Mouse (Mus musculus) CH12F3 (cell line): ENCODE results near the gene S100a2.

Experiments used
- in situ Hi-C: fragments of 300-500 bp; cut with MboI; formaldehyde crosslinking; loops from 2 replicates; pipeline ENCODE4 v1.14.3; 2020; ENCODE audit warnings: low sequenced_read_pairs

Gene S100a2

DNA sequence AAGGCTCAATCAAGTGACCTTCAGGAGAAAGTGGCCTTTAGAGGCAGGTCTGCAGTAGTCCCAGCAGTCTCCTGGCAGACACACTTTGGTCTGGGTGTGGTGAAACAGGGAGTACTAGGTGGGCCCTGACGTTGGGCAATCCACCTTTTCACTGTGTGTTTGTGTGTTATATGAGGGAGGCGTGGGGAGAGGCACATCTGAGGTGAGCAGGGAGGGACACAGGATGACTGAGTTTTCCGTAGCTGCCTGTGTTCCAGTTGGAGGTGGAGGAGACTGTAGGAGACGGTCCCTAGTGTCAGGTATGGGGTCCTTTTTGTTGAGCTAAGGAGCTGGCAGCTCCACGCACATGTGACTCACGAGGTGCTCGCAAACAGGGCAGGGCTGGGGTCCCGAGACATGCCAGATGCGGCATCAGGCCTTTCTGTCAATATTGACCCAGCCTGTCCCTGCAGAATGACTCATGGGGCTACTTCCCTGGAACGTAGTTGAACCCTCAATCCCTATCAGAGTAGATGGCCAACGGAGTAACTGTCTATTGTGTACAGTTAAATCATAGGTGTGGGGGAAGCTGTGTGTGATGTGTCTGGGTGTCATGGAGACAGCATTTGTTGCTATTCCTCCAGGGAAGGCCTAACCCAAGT, 24.7 kb downstream of the S100a2 start:
- in situ Hi-C loops = no loop called here

DNA sequence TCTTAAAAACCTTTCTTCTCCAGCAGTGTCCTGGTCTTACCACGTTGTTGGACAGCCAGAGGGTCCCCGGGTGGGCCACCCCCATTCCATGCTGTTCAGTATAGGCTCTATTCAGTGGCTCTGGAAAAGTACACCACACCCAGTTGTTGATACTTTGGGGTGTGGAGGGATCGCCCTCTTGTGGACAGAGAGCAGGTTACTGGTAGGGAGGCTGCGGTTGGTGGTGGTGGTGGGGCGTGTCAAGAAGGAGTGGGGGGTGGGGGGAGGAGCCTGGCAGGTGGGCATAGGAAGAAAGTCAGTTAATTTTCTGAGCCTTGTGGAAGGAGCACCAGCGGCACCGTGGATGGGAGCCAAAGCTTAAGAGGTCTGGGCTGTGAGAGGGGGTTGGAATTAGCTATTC, 25.4 kb downstream of the S100a2 start:
- in situ Hi-C loops = no loop called here

DNA sequence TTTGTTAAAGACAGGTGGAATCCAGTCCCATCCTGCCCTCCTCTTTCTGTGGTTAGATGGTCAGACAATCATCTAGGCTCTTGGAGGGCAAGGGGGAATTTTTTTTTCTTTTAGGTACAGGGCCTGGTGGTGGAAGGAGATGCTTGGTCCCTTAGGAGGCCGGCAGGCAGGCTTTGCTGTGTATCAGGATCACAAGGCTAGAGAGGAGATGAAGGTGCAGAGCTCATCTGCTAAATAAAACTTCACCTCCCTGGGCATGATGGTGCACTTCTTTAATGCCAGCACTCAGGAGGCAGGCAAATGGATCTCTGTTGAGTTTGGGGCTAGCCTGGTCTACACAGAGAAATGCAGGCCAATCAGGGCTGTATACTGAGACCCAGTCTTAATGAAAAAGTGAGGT, 25.9 kb downstream of the S100a2 start:
- in situ Hi-C loops = no loop called here

DNA sequence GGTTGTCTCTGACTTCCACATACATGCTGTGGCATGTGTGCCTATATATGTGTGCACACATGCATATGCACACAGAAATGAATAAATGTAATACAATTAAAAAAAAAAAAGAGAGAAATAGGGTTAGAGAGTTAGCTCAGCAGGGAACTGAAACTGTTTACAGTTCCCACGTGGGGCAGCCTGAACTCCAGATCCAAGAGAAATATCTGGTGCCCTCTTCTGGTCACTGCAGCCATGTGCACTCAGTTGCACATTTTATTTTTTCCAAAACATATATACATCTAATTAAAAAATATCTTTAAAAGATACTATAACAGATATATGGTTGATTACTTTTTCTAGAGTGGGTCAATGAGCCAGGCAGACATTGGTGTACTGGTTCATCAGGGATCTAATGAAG, 27.5 kb downstream of the S100a2 start:
- in situ Hi-C loops = no loop called here

DNA sequence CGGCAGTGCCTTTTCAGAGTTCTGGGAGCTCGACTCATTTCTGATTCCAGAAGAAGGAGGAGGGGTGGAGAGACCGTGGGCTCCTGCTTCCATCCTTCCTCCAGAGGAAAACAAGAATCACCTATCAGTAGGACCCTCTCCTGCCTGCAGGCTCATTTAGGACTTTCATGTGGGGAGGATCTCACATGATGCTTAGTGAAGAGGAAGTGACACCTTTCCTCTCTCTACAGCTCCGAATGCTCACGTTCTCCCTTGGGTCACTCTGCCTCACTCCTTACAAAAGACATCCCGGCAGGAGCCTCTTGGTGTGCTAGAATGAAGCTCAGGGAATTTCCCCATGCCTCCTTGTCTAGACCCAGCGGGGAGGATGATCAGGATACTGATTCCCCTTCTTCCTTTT, 31.5 kb downstream of the S100a2 start:
- in situ Hi-C loops = no loop called here

DNA sequence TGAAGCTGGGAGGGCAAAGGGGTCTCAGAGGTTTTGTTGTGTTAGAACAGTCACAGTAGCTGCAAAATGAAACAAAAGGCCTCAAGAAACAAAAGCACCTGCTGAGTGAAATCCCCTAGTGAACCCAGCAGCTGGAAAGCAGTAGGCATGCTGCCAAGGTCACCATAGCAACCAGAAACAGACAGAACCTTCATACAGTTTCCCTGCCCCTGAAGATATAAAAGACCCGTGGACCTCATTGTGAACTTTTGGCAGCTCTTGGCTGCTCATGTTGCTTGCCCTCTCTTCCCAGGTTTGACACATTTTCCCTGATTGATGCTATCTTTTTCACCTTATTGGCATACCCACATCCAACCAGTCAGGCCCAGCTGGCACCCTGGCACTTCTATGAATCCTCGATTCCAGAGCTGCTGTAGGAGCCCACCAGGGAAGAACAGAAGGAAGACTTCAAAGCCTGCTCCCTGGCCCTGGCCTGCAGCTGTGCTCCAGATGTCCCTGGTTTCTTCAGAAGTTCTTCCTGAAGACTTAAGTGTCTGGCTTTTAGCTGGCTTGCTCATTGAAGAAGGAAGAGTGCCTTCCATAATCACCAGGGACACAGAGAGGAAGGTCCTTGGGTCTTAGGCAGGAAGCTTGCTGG, 33.5 kb downstream of the S100a2 start:
- in situ Hi-C loops = no loop called here

- in situ Hi-C loops = no loop called here
These were observed 35.4 kb downstream of the S100a2 start for GRCm38 (mm10) chr3:90625496-90625895.

GRCm38 (mm10) chr3:90626266-90627021, 36.4 kb downstream of the S100a2 start:
- in situ Hi-C loops = no loop called here

DNA sequence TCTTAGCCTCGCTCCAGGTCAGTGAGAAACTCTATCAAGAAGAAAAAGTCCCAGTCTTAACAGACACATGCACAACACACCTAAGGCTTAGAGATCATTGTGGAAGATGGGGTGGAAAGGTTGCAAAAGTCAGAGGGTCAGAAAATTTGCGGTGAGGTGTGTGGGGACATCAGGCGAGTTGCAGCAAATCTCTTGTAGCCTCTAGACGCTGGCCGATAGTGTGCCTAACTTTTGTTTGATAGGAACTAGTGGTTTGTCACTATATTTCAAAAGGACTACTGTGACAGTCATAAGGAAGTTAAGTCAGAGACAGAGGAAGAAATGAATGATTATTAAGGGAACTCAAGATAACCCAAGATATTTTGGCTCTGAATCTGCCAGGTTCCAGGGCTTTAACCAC, 37.3 kb downstream of the S100a2 start:
- in situ Hi-C loops = no loop called here

DNA sequence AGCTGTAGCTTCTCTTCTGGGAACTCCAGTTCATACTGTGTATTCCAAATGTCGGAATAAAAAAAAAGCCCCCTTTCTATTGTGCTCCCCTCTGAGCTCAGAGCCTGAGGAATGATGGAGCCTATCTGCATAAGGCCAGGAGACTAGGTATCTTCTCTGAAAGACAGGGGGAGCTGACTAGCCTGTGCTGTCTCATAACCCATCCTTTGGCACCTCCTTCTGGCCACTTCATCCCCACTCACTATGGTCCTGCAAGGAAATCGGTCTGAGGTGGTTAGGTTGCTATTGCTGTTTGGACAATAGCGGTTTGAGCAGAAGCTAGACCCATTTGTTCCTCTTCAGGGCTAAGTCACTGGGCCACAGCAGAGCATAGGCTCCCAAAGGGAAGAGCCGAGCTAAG, 37.8 kb downstream of the S100a2 start:
- in situ Hi-C loops = no loop called here

DNA sequence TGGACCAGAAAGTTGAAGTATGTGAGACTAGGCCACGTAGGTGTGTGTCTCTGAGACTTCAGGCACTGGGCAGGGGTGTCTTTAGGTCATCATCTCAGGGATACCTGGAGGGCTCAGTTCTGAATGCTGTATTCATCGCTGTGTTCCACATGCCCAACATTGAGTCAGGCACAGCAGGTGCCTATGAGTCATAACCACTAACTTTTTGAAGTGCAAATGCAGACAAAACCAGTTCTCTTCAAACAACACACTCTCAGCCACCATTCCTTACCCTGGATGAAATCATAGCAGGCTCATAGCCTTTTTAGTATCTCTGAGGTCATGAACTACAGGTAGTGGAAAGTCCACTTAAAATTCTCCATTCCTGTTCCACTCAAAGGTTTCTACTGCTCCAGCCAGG, 39.3 kb downstream of the S100a2 start:
- in situ Hi-C loops = no loop called here

DNA sequence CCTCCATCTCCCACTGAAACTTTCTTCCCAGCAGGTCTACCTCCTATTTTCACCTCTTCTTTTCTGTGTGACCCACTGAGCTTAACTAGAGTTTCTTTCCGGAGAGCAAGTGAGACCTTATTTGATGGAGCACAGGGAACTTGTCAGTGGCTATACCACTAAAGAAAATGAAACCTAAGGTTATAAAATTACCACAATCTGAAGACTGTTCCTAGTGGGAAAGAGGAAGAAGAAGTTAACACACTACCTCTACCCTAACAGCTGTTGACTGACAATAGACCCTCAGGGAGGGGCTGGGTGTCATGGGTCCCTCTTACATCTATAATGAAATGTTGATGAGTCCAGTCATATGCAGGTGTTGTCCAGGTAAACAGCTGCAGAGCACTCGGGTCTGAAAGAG, 41.9 kb downstream of the S100a2 start:
- in situ Hi-C loops = no loop called here

DNA sequence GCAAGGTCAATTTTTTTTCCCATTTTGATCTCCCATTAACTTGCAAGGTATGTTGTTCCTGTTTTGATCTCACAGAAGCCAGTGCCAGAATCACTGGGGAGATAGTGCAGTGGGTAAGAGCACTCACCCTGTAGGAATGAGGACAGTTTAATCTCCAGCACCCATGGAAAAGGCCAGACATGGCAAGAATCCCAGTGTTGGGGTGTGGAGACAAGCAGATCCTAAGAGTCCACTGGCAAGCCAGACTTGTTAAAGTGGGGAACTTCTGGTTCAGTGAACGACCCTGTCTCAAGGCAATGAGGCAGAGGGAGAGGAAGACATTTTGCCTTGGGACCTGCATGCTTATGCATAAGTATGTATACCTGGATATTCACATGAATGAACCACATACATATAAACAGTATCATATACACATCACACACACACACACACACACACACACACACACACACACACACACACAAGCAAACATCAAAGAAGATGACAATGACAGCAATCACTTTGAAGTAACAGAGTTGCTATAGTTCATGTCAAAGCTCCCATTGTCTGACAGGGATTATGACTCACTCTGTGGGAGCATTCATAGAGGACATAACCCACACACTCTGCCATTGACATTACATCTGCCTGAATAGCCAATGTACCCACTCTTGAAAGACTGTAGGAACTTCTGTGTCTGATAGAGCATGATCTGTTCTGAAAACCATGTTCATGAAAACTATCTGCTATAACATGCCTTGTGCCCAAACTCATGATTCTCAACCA, 48.6 kb downstream of the S100a2 start:
- in situ Hi-C loops = no loop called here

GRCm38 (mm10) chr3:90639511-90640154, 49.6 kb downstream of the S100a2 start:
- in situ Hi-C loops = no loop called here

DNA sequence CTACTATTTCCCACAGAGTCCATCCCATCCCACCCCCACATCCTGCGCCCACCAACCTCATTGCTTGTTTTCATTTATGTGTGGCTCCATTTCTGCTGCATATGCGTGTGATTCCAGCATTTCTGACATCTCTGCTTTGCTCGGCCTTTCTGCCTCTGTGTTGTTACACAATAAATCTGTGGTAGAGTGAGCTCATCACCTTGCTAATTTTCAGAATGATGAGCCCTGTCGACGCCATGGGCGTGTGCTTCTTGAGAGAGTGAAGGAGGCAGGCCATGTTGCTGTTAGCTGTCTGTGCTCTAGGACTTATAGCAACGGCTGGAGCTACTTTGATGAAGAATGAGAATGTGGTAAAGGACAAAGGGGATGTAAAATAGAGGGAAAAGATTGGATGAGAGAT, 50.9 kb downstream of the S100a2 start:
- in situ Hi-C loops = no loop called here
